ENCODE assay signal across 14 mouse cellular contexts in genomic region chr14:122471449-122472085, GRCm38 (mm10). TPM values are rescaled to one million over a fixed set of nuclear protein-coding genes. Genes with fewer than 3 reads are reported as not detected.
DNase-seq lines count a peak whose midpoint lies in the region; ATAC-seq lines count a peak whose summit lies in the region.
"Had no signal": no experiment of that assay in that cellular context is flagged by ENCODE, and none has a peak within 500 bp of the region (broad histone marks: within the 10 kb centered on the region; RNA-seq: fewer than 3 reads in every experiment).

No protein-coding gene starts in this region.

- no peak for ATAC-seq in forebrain, embryonic 13.5 days
- no peak for ATAC-seq in limb, embryonic 12.5 days (ENCODE audit: insufficient number of reproducible peaks, insufficient read depth, low FRiP score, low TSS enrichment, low read depth)
- no peak for ATAC-seq in neural tube, embryonic 15.5 days (ENCODE audit: low FRiP score)
- no peak for ATAC-seq in kidney, embryonic 14.5 days (ENCODE audit: low FRiP score, low TSS enrichment)
- ATAC-seq: Patski had no signal

- H3K9ac ChIP-seq in forebrain, embryonic 13.5 days, result peak overlapping the region; percentile 98
- no peak overlapping the region for H3K9ac ChIP-seq in limb, embryonic 12.5 days (replicated peaks)
- H3K9ac ChIP-seq in neural tube, embryonic 15.5 days (replicated peaks), result no peak overlapping the region
- H3K9ac ChIP-seq in kidney, embryonic 14.5 days (ENCODE audit: low read depth, low read length), result no peak overlapping the region
- H3K9ac ChIP-seq: kidney, embryonic 15.5 days; limb, embryonic 15.5 days; stomach, embryonic 15.5 days had no signal

- peak overlapping the region; percentile 99 for H3K27ac ChIP-seq in forebrain, embryonic 13.5 days
- H3K27ac ChIP-seq in limb, embryonic 12.5 days, result no peak overlapping the region
- peak overlapping the region; percentile 19; the same call in 1 of the 2 replicates for H3K27ac ChIP-seq in neural tube, embryonic 15.5 days (replicated peaks)
- H3K27ac ChIP-seq in kidney, embryonic 14.5 days (ENCODE audit: low read depth, low read length), result no peak overlapping the region
- H3K27ac ChIP-seq: heart, embryonic 10.5 days; kidney, embryonic 15.5 days; limb, embryonic 15.5 days; macrophage; stomach, embryonic 15.5 days had no signal

- peak; percentile 43 for DNase-seq in embryo, embryonic 10.5 days (ENCODE audit: low spot score)
- no peak for DNase-seq in embryo, embryonic 10 days (ENCODE audit: low spot score)
- DNase-seq in kidney, postnatal 25 days, result no peak
- no peak for DNase-seq in ovary, postnatal 10 days (ENCODE audit: low spot score)

- peak overlapping the region; percentile 23 for H3K4me3 ChIP-seq in forebrain, embryonic 13.5 days
- H3K4me3 ChIP-seq in limb, embryonic 12.5 days (replicated peaks), result peak overlapping the region; percentile 16; the same call in 1 of the 2 replicates
- H3K4me3 ChIP-seq in neural tube, embryonic 15.5 days (replicated peaks), result peak overlapping the region; percentile 4; the same call in 1 of the 2 replicates
- H3K4me3 ChIP-seq in kidney, embryonic 14.5 days (ENCODE audit: low read length), result no peak overlapping the region
- H3K4me3 ChIP-seq: heart, embryonic 10.5 days; kidney, embryonic 15.5 days; limb, embryonic 15.5 days; stomach, embryonic 15.5 days had no signal

- no peaks in the 10 kb centered on the region for H3K36me3 ChIP-seq in forebrain, embryonic 13.5 days (ENCODE audit: poor library complexity, severe bottlenecking)
- no peaks in the 10 kb centered on the region for H3K36me3 ChIP-seq in limb, embryonic 12.5 days
- no peaks in the 10 kb centered on the region for H3K36me3 ChIP-seq in neural tube, embryonic 15.5 days
- no peaks in the 10 kb centered on the region for H3K36me3 ChIP-seq in kidney, embryonic 14.5 days (ENCODE audit: control insufficient read depth, insufficient read depth, low read length)
- H3K36me3 ChIP-seq: heart, embryonic 10.5 days; kidney, embryonic 15.5 days; limb, embryonic 15.5 days; stomach, embryonic 15.5 days had no signal

- peak overlapping the region; percentile 71 for H3K4me2 ChIP-seq in forebrain, embryonic 13.5 days
- H3K4me2 ChIP-seq in limb, embryonic 12.5 days, result peak overlapping the region; percentile 81
- peak overlapping the region; percentile 28; the same call in 1 of the 2 replicates for H3K4me2 ChIP-seq in neural tube, embryonic 15.5 days
- H3K4me2 ChIP-seq in kidney, embryonic 14.5 days (replicated peaks; ENCODE audit: low read depth, low read length), result no peak overlapping the region
- H3K4me2 ChIP-seq: kidney, embryonic 15.5 days; limb, embryonic 15.5 days; stomach, embryonic 15.5 days had no signal

- H3K4me1 ChIP-seq in forebrain, embryonic 13.5 days, result peaks cover 56% of the 10 kb centered on the region
- peaks cover 41% of the 10 kb centered on the region for H3K4me1 ChIP-seq in limb, embryonic 12.5 days (replicated peaks)
- H3K4me1 ChIP-seq in neural tube, embryonic 15.5 days, result peaks cover 26% of the 10 kb centered on the region
- peaks cover 11% of the 10 kb centered on the region; the same call in 1 of the 2 replicates for H3K4me1 ChIP-seq in kidney, embryonic 14.5 days (ENCODE audit: control insufficient read depth, insufficient read depth, low read length)

- peaks cover 73% of the 10 kb centered on the region for H3K27me3 ChIP-seq in forebrain, embryonic 13.5 days
- H3K27me3 ChIP-seq in limb, embryonic 12.5 days, result peaks cover 75% of the 10 kb centered on the region
- peaks cover 63% of the 10 kb centered on the region for H3K27me3 ChIP-seq in neural tube, embryonic 15.5 days (replicated peaks)
- H3K27me3 ChIP-seq in kidney, embryonic 14.5 days (ENCODE audit: control insufficient read depth, insufficient read depth, low read length), result peaks cover 97% of the 10 kb centered on the region
- H3K27me3 ChIP-seq: Patski had no signal

- WGBS in forebrain, embryonic 13.5 days, result 6% methylated on average over 29 of the region's 31 CpGs
- 20% methylated on average over 18 of the region's 31 CpGs for WGBS in limb, embryonic 12.5 days
- WGBS in neural tube, embryonic 15.5 days, result 8% methylated on average over 31 of the region's 31 CpGs
- WGBS in kidney, embryonic 14.5 days, result 11% methylated on average over 31 of the region's 31 CpGs

- H3K9me3 ChIP-seq in forebrain, embryonic 13.5 days (replicated peaks), result no peaks in the 10 kb centered on the region
- no peaks in the 10 kb centered on the region for H3K9me3 ChIP-seq in limb, embryonic 12.5 days
- H3K9me3 ChIP-seq in neural tube, embryonic 15.5 days (replicated peaks), result no peaks in the 10 kb centered on the region
- no peaks in the 10 kb centered on the region for H3K9me3 ChIP-seq in kidney, embryonic 14.5 days (ENCODE audit: control insufficient read depth, low read length)
- H3K9me3 ChIP-seq: heart, embryonic 10.5 days; kidney, embryonic 15.5 days; limb, embryonic 15.5 days; stomach, embryonic 15.5 days had no signal

RNA-seq across cellular contexts. Expression of gene Zic2, which starts 3.7 kb away (rescaled TPM):
- 10.1 and 12.0 TPM in 2 replicates for polyA plus RNA-seq in forebrain, embryonic 13.5 days (2015; fragmentation: Nextera tagmentation; extraction: Ambion mirVana)
- polyA plus RNA-seq in limb, embryonic 12.5 days (2016; fragmentation: Nextera tagmentation; extraction: Ambion mirVana), result 6.2 and 8.0 TPM in 2 replicates
- polyA plus RNA-seq in neural tube, embryonic 15.5 days (2015; fragmentation: Nextera tagmentation; extraction: Ambion mirVana), result 5.1 and 6.8 TPM in 2 replicates
- polyA plus RNA-seq in kidney, embryonic 14.5 days (2014; fragmentation: Nextera tagmentation; extraction: Ambion mirVana), result not detected in 2 replicates
- polyA plus RNA-seq: kidney, embryonic 15.5 days; macrophage; stomach, embryonic 15.5 days had no signal

RNA-seq across cellular contexts. Expression of gene Zic5, which starts 6.1 kb away (rescaled TPM):
- 17.3 and 19.5 TPM in 2 replicates for polyA plus RNA-seq in forebrain, embryonic 13.5 days (2015; fragmentation: Nextera tagmentation; extraction: Ambion mirVana)
- polyA plus RNA-seq in limb, embryonic 12.5 days (2016; fragmentation: Nextera tagmentation; extraction: Ambion mirVana), result 8.0 TPM in 2 replicates
- polyA plus RNA-seq in neural tube, embryonic 15.5 days (2015; fragmentation: Nextera tagmentation; extraction: Ambion mirVana), result 3.9 and 6.2 TPM in 2 replicates
- 0.07 and 0.10 TPM in 2 replicates for polyA plus RNA-seq in kidney, embryonic 14.5 days (2014; fragmentation: Nextera tagmentation; extraction: Ambion mirVana)
- polyA plus RNA-seq: macrophage; stomach, embryonic 15.5 days had no signal

RNA-seq across cellular contexts. Expression of gene Gm10837, which starts 18.8 kb away (rescaled TPM):
- 0.48 and 0.56 TPM in 2 replicates for polyA plus RNA-seq in forebrain, embryonic 13.5 days (2015; fragmentation: Nextera tagmentation; extraction: Ambion mirVana)
- 0.14 and 0.18 TPM in 2 replicates for polyA plus RNA-seq in limb, embryonic 12.5 days (2016; fragmentation: Nextera tagmentation; extraction: Ambion mirVana)
- 0.23 and 0.27 TPM in 2 replicates for polyA plus RNA-seq in neural tube, embryonic 15.5 days (2015; fragmentation: Nextera tagmentation; extraction: Ambion mirVana)
- polyA plus RNA-seq in kidney, embryonic 14.5 days (2014; fragmentation: Nextera tagmentation; extraction: Ambion mirVana), result not detected in 2 replicates
- polyA plus RNA-seq: heart, embryonic 10.5 days; kidney, embryonic 15.5 days; limb, embryonic 15.5 days; macrophage; Patski; stomach, embryonic 15.5 days had no signal

RNA-seq across cellular contexts. Expression of gene Gm5089, which starts 20.7 kb away (rescaled TPM):
- polyA plus RNA-seq in forebrain, embryonic 13.5 days (2015; fragmentation: Nextera tagmentation; extraction: Ambion mirVana), result 1.6 and 2.1 TPM in 2 replicates
- polyA plus RNA-seq in limb, embryonic 12.5 days (2016; fragmentation: Nextera tagmentation; extraction: Ambion mirVana), result 0.14 and 0.23 TPM in 2 replicates
- polyA plus RNA-seq in neural tube, embryonic 15.5 days (2015; fragmentation: Nextera tagmentation; extraction: Ambion mirVana), result 0.14 and 0.60 TPM in 2 replicates
- polyA plus RNA-seq in kidney, embryonic 14.5 days (2014; fragmentation: Nextera tagmentation; extraction: Ambion mirVana), result not detected in 2 replicates
- polyA plus RNA-seq: heart, embryonic 10.5 days; macrophage; Patski; stomach, embryonic 15.5 days had no signal

Comparison
In these comparisons a context has a peak if more than half of its experiments do, and no peak if none do; other contexts are left out.
1. H3K27ac ChIP-seq: peak in forebrain, embryonic 13.5 days (single experiment) and neural tube, embryonic 15.5 days (single experiment); none in limb, embryonic 12.5 days (single experiment) and kidney, embryonic 14.5 days (single experiment).